In genomic region chr7:29134230-29134629, GRCm38 (mm10) we compare ENCODE assay signal across 9 mouse cellular contexts. TPM values are rescaled to one million over a fixed set of nuclear protein-coding genes. Genes with fewer than 3 reads are reported as not detected.
DNase-seq lines count a peak whose midpoint lies in the region; ATAC-seq lines count a peak whose summit lies in the region.
"Had no signal": no experiment of that assay in that cellular context is flagged by ENCODE, and none has a peak within 500 bp of the region (broad histone marks: within the 10 kb centered on the region; RNA-seq: fewer than 3 reads in every experiment).

No protein-coding gene starts in this region.

- 0 out of 2 replicates have a peak, but pooled peaks cover 2% of the 10 kb centered on the region for H3K27me3 ChIP-seq in liver, embryonic 11.5 days (replicated peaks; ENCODE audit: control insufficient read depth, insufficient read depth, low read length)
- no peaks in the 10 kb centered on the region; the same call in 1 of the 2 replicates for H3K27me3 ChIP-seq in embryonic facial prominence, embryonic 13.5 days
- no peaks in the 10 kb centered on the region for H3K27me3 ChIP-seq in intestine, embryonic 14.5 days (replicated peaks; ENCODE audit: control insufficient read depth, insufficient read depth, low read length)
- H3K27me3 ChIP-seq in midbrain, embryonic 16.5 days (ENCODE audit: control insufficient read depth, insufficient read depth, low read depth, low read length), result peaks cover 3% of the 10 kb centered on the region

- no peaks in the 10 kb centered on the region for H3K9me3 ChIP-seq in liver, embryonic 11.5 days (ENCODE audit: control insufficient read depth, low read length)
- H3K9me3 ChIP-seq in embryonic facial prominence, embryonic 13.5 days, result no peaks in the 10 kb centered on the region
- no peaks in the 10 kb centered on the region for H3K9me3 ChIP-seq in intestine, embryonic 14.5 days (ENCODE audit: control insufficient read depth, low read length)
- H3K9me3 ChIP-seq in midbrain, embryonic 16.5 days (replicated peaks; ENCODE audit: control insufficient read depth, low read length, poor library complexity, severe bottlenecking), result no peaks in the 10 kb centered on the region

- ATAC-seq in liver, embryonic 11.5 days (replicated peaks; ENCODE audit: low FRiP score), result no peak
- ATAC-seq in embryonic facial prominence, embryonic 13.5 days (ENCODE audit: insufficient number of reproducible peaks, insufficient read depth, low FRiP score, low TSS enrichment, low read depth), result no peak
- ATAC-seq in intestine, embryonic 14.5 days (replicated peaks; ENCODE audit: low FRiP score, low TSS enrichment, low read depth), result no peak
- no peak for ATAC-seq in midbrain, embryonic 16.5 days
- ATAC-seq in erythroblast, adult 5-6 weeks (replicated peaks; ENCODE audit: low FRiP score, poor library complexity, severe bottlenecking), result no peak

- H3K4me1 ChIP-seq in liver, embryonic 11.5 days (replicated peaks; ENCODE audit: control insufficient read depth, insufficient read depth, low read length), result peaks cover 3% of the 10 kb centered on the region; the same call in 1 of the 2 replicates
- H3K4me1 ChIP-seq in embryonic facial prominence, embryonic 13.5 days, result peaks cover 7% of the 10 kb centered on the region
- 0 out of 2 replicates have a peak, but pooled peaks cover 10% of the 10 kb centered on the region for H3K4me1 ChIP-seq in intestine, embryonic 14.5 days (replicated peaks; ENCODE audit: control insufficient read depth, insufficient read depth, low read length)
- H3K4me1 ChIP-seq in midbrain, embryonic 16.5 days (ENCODE audit: control insufficient read depth, insufficient read depth, low read length), result peaks cover 5% of the 10 kb centered on the region; the same call in 1 of the 2 replicates

- H3K9ac ChIP-seq in liver, embryonic 11.5 days (ENCODE audit: low read depth, low read length), result no peak overlapping the region
- peak overlapping the region; percentile 44 for H3K9ac ChIP-seq in embryonic facial prominence, embryonic 13.5 days
- H3K9ac ChIP-seq in intestine, embryonic 14.5 days (ENCODE audit: low read length), result no peak overlapping the region
- H3K9ac ChIP-seq in midbrain, embryonic 16.5 days (ENCODE audit: low read depth, low read length), result 0 out of 2 replicates have a peak overlapping the region, but pooled peaks have one; percentile 48

- no peak overlapping the region for H3K27ac ChIP-seq in liver, embryonic 11.5 days (ENCODE audit: low read depth, low read length)
- H3K27ac ChIP-seq in embryonic facial prominence, embryonic 13.5 days, result no peak overlapping the region
- H3K27ac ChIP-seq in intestine, embryonic 14.5 days (ENCODE audit: low read depth), result no peak overlapping the region
- no peak overlapping the region for H3K27ac ChIP-seq in midbrain, embryonic 16.5 days (ENCODE audit: low read length)

- peak overlapping the region; percentile 26 for H3K4me3 ChIP-seq in liver, embryonic 11.5 days (ENCODE audit: low read depth, low read length)
- H3K4me3 ChIP-seq in embryonic facial prominence, embryonic 13.5 days, result peak overlapping the region; percentile 37
- peak overlapping the region; percentile 25; the same call in 1 of the 2 replicates for H3K4me3 ChIP-seq in intestine, embryonic 14.5 days (ENCODE audit: low read depth, low read length)
- H3K4me3 ChIP-seq in midbrain, embryonic 16.5 days (ENCODE audit: low read depth, low read length), result peak overlapping the region; percentile 28; the same call in 1 of the 2 replicates

- peak overlapping the region; percentile 51 for H3K4me2 ChIP-seq in liver, embryonic 11.5 days
- peak overlapping the region; percentile 67 for H3K4me2 ChIP-seq in embryonic facial prominence, embryonic 13.5 days
- peak overlapping the region; percentile 49 for H3K4me2 ChIP-seq in intestine, embryonic 14.5 days (ENCODE audit: low read length)
- H3K4me2 ChIP-seq in midbrain, embryonic 16.5 days (ENCODE audit: low read length), result peak overlapping the region; percentile 58

- 1% methylated on average over 4 of the region's 4 CpGs for WGBS in liver, embryonic 11.5 days
- 5% methylated on average over 4 of the region's 4 CpGs for WGBS in embryonic facial prominence, embryonic 13.5 days
- 4% methylated on average over 3 of the region's 4 CpGs for WGBS in intestine, embryonic 14.5 days
- 3% methylated on average over 4 of the region's 4 CpGs for WGBS in midbrain, embryonic 16.5 days

- H3K36me3 ChIP-seq in liver, embryonic 11.5 days (ENCODE audit: control insufficient read depth, insufficient read depth, low read length), result no peaks in the 10 kb centered on the region
- H3K36me3 ChIP-seq in embryonic facial prominence, embryonic 13.5 days, result no peaks in the 10 kb centered on the region
- H3K36me3 ChIP-seq in intestine, embryonic 14.5 days (ENCODE audit: control insufficient read depth, insufficient read depth, low read length), result no peaks in the 10 kb centered on the region
- H3K36me3 ChIP-seq in midbrain, embryonic 16.5 days (ENCODE audit: control insufficient read depth, insufficient read depth, low read length), result no peaks in the 10 kb centered on the region

- DNase-seq in liver, embryonic 11.5 days (ENCODE audit: low spot score), result no peak
- DNase-seq in liver, result no peak
- no peak for DNase-seq in intestine, embryonic 14.5 days (ENCODE audit: low spot score)
- no peak for DNase-seq in adrenal gland, adult 2 months
- no peak for DNase-seq in right cerebral cortex, adult 2 months (ENCODE audit: low spot score in 2 of 2)
- DNase-seq: cerebellum, adult 11-12 months had no signal

RNA-seq across cellular contexts. Expression of gene Rasgrp4, which starts 0.4 kb away (rescaled TPM):
- 0.57 and 0.62 TPM in 2 replicates for polyA plus RNA-seq in liver, embryonic 11.5 days (2014; fragmentation: Nextera tagmentation; extraction: Ambion mirVana)
- 1.3 and 1.8 TPM in 2 replicates for polyA plus RNA-seq in embryonic facial prominence, embryonic 13.5 days (2015; fragmentation: Nextera tagmentation; extraction: Ambion mirVana)
- 0.54 and 0.96 TPM in 2 replicates for polyA plus RNA-seq in intestine, embryonic 14.5 days (2014; fragmentation: Nextera tagmentation; extraction: Ambion mirVana)
- 0.83 and 1.0 TPM in 2 replicates for polyA plus RNA-seq in midbrain, embryonic 16.5 days (2015; fragmentation: Nextera tagmentation; extraction: Ambion mirVana)
- 1 to 10 TPM; 1.2 to 1.5 TPM for total RNA-seq in adrenal gland, adult 2 months (2021)
- 3.2 and 3.9 TPM in 2 replicates for polyA plus RNA-seq in adrenal gland, adult 2 months (2012; rRNA removed)
- 3.5 and 23.4 TPM in 2 replicates for total RNA-seq in erythroblast, adult 5-6 weeks (2015; ENCODE audit: low replicate concordance)
- total RNA-seq in erythroblast, adult 5-6 weeks (2017; ENCODE audit: low replicate concordance), result 4.7 and 5.5 TPM in 2 replicates

RNA-seq across cellular contexts. Expression of gene Ryr1, which starts 9.3 kb away (rescaled TPM):
- polyA plus RNA-seq in liver, embryonic 11.5 days (2014; fragmentation: Nextera tagmentation; extraction: Ambion mirVana), result 0.52 and 0.71 TPM in 2 replicates
- 2.3 and 3.3 TPM in 2 replicates for polyA plus RNA-seq in embryonic facial prominence, embryonic 13.5 days (2015; fragmentation: Nextera tagmentation; extraction: Ambion mirVana)
- polyA plus RNA-seq in intestine, embryonic 14.5 days (2014; fragmentation: Nextera tagmentation; extraction: Ambion mirVana), result 0.70 and 0.80 TPM in 2 replicates
- polyA plus RNA-seq in midbrain, embryonic 16.5 days (2015; fragmentation: Nextera tagmentation; extraction: Ambion mirVana), result 11.3 and 14.4 TPM in 2 replicates
- total RNA-seq in adrenal gland, adult 2 months (2021), result under 1 TPM; 0.12 to 0.14 TPM
- polyA plus RNA-seq in adrenal gland, adult 2 months (2012; rRNA removed), result 0.10 TPM in 1 of 2 replicates, not detected in the other
- total RNA-seq in erythroblast, adult 5-6 weeks (2015; ENCODE audit: low replicate concordance), result 0.21 TPM in 1 of 2 replicates, not detected in the other
- under 0.01 TPM in 1 of 2 replicates, not detected in the other for total RNA-seq in erythroblast, adult 5-6 weeks (2017; ENCODE audit: low replicate concordance)

RNA-seq across cellular contexts. Expression of gene Fam98c, which starts 21.8 kb away (rescaled TPM):
- polyA plus RNA-seq in liver, embryonic 11.5 days (2014; fragmentation: Nextera tagmentation; extraction: Ambion mirVana), result 16.7 and 17.3 TPM in 2 replicates
- polyA plus RNA-seq in embryonic facial prominence, embryonic 13.5 days (2015; fragmentation: Nextera tagmentation; extraction: Ambion mirVana), result 16.0 and 17.6 TPM in 2 replicates
- polyA plus RNA-seq in intestine, embryonic 14.5 days (2014; fragmentation: Nextera tagmentation; extraction: Ambion mirVana), result 25.9 and 26.1 TPM in 2 replicates
- 23.7 and 28.3 TPM in 2 replicates for polyA plus RNA-seq in midbrain, embryonic 16.5 days (2015; fragmentation: Nextera tagmentation; extraction: Ambion mirVana)
- 10 to 100 TPM in 1 of 2 experiments, 1 to 10 TPM in 1; 9.7 to 12.1 TPM for total RNA-seq in adrenal gland, adult 2 months (2021)
- polyA plus RNA-seq in adrenal gland, adult 2 months (2012; rRNA removed), result 35.2 and 43.4 TPM in 2 replicates
- total RNA-seq in erythroblast, adult 5-6 weeks (2015; ENCODE audit: low replicate concordance), result 2.1 and 4.6 TPM in 2 replicates
- total RNA-seq in erythroblast, adult 5-6 weeks (2017; ENCODE audit: low replicate concordance), result 1.5 and 2.7 TPM in 2 replicates

RNA-seq across cellular contexts. Expression of gene Ggn, which starts 35.8 kb away (rescaled TPM):
- 0.37 and 0.47 TPM in 2 replicates for polyA plus RNA-seq in liver, embryonic 11.5 days (2014; fragmentation: Nextera tagmentation; extraction: Ambion mirVana)
- polyA plus RNA-seq in embryonic facial prominence, embryonic 13.5 days (2015; fragmentation: Nextera tagmentation; extraction: Ambion mirVana), result 0.51 and 1.3 TPM in 2 replicates
- 0.58 and 1.0 TPM in 2 replicates for polyA plus RNA-seq in intestine, embryonic 14.5 days (2014; fragmentation: Nextera tagmentation; extraction: Ambion mirVana)
- polyA plus RNA-seq in midbrain, embryonic 16.5 days (2015; fragmentation: Nextera tagmentation; extraction: Ambion mirVana), result 0.54 and 1.1 TPM in 2 replicates
- 1 to 10 TPM; 1.1 to 1.7 TPM for total RNA-seq in adrenal gland, adult 2 months (2021)
- polyA plus RNA-seq in adrenal gland, adult 2 months (2012; rRNA removed), result 3.0 and 3.8 TPM in 2 replicates
- not detected in 2 replicates for total RNA-seq in erythroblast, adult 5-6 weeks (2015; ENCODE audit: low replicate concordance)
- total RNA-seq in erythroblast, adult 5-6 weeks (2017; ENCODE audit: low replicate concordance), result not detected in 2 replicates

RNA-seq across cellular contexts. Expression of gene Spred3, which starts 36.0 kb away (rescaled TPM):
- polyA plus RNA-seq in liver, embryonic 11.5 days (2014; fragmentation: Nextera tagmentation; extraction: Ambion mirVana), result 1.0 and 1.1 TPM in 2 replicates
- polyA plus RNA-seq in embryonic facial prominence, embryonic 13.5 days (2015; fragmentation: Nextera tagmentation; extraction: Ambion mirVana), result 4.5 and 4.9 TPM in 2 replicates
- polyA plus RNA-seq in intestine, embryonic 14.5 days (2014; fragmentation: Nextera tagmentation; extraction: Ambion mirVana), result 3.8 and 4.7 TPM in 2 replicates
- polyA plus RNA-seq in midbrain, embryonic 16.5 days (2015; fragmentation: Nextera tagmentation; extraction: Ambion mirVana), result 10.7 TPM in 2 replicates
- total RNA-seq in adrenal gland, adult 2 months (2021), result 1 to 10 TPM; 5.2 to 7.4 TPM
- 14.4 and 18.0 TPM in 2 replicates for polyA plus RNA-seq in adrenal gland, adult 2 months (2012; rRNA removed)
- total RNA-seq in erythroblast, adult 5-6 weeks (2015; ENCODE audit: low replicate concordance), result 0.77 and 0.84 TPM in 2 replicates
- 0.84 and 0.85 TPM in 2 replicates for total RNA-seq in erythroblast, adult 5-6 weeks (2017; ENCODE audit: low replicate concordance)

Comparison
In these comparisons a context has a peak if more than half of its experiments do, and no peak if none do; other contexts are left out.
1. H3K9ac ChIP-seq: peak in embryonic facial prominence, embryonic 13.5 days (single experiment) and midbrain, embryonic 16.5 days (single experiment); none in liver, embryonic 11.5 days (single experiment) and intestine, embryonic 14.5 days (single experiment).
2. Peak in every context shown above with its lines, with median percentiles within 50 percentile points of each other: H3K4me2 ChIP-seq and H3K4me3 ChIP-seq.